Mouse (Mus musculus): ENCODE results near the gene Arhgap45.

- TF ChIP-seq CTCF (IDR thresholded peaks at IDR 0.05) (no peak), EP300 (IDR thresholded peaks at IDR 0.05) (peak; percentile 44)
Measured at GRCm38 (mm10) chr10:80035686-80036085, 19.2 kb downstream of the Arhgap45 start.

Measured in lung, postnatal 0 days (tissue).